Mouse (Mus musculus): Measurements from ENCODE around the gene Bcl3.

DNA sequence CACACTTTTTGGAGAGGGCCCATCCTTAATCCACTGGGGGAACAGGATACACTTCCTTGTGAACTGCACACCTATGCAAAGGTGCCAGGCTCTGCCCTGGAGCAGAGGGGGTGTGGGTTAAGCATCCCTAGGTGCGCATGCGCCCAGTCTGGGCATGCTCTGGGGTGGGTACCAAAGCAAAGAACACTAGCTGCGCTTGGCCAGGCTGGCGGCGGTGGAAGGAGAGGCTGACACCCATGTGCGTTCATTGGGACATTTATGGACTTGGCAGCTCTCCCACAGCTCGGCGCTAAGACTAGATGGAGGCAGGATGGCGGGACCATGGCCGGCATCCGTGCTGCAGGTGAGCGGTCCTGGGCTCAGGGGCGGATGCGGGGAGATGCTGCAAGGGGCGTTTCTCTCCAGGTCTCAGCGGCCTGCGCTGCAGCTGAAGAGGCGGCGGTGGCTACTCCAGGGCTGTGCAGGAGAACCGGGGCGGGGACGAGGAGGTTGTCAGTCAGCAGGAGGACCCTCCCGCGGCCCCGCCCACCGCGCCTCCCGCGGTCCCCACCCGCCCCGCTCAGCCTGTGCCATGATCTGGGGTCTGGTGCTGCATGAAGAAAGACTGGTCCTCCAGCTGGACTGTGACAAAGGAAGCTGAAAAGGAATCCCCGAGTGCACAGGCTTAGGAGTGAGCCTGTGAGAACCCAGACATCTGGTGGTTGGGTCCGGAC is 29.4 kb upstream of the Bcl3 start, which contains the start of gene Gm19345:
- TF ChIP-seq CTCF (IDR thresholded peaks at IDR 0.05; ENCODE audit: borderline replicate concordance, insufficient read depth, low read depth, low read length) (no peak), POLR2A (IDR thresholded peaks at IDR 0.05; ENCODE audit: borderline replicate concordance, insufficient read depth, low read length) (no peak)

Data from cerebellum, adult 2 months (tissue).